Mouse (Mus musculus): ENCODE measurements around the gene Fto. TPM values are rescaled to one million over a fixed set of nuclear protein-coding genes. Genes with fewer than 3 reads are reported as not detected.

The Fto gene
- polyA plus RNA-seq, 1 experiment from 2014 or later, result 55.3 TPM

DNA sequence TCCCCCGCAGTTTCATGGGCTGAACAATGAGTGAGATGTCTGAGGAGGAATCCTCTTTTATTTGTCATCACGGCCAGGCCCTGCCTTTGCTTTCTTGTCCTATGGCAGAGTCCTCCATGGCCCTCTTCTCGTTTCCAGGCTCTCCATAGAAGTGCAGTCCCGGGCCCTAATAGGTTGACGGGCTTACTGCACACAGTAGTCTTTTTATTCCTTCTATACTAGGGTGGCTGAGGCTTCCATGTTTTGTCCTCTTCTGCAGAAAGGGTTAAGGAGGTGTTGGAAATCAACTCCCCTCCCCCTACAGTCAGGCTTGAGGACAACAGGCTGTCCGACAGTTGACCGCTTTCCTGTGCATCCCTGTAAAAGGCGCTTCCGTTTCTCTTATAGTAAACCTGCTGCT is 169.2 kb downstream of the Fto start:
- TF ChIP-seq CTCF (IDR thresholded peaks at IDR 0.05; ENCODE audit: low read depth), result no peak
- H3K4me3 ChIP-seq (replicated peaks; ENCODE audit: low read depth, low read length), result no peak overlapping the region
- peaks cover 3% of the 10 kb centered on the region; the same call in 1 of the 2 replicates for H3K36me3 ChIP-seq (ENCODE audit: insufficient read depth, low read length)
- H3K4me1 ChIP-seq (replicated peaks; ENCODE audit: insufficient read depth, low read length), result no peaks in the 10 kb centered on the region
- ATAC-seq (replicated peaks; ENCODE audit: low FRiP score, low read depth) (no peak), DNase-seq (ENCODE audit: low spot score) (no peak)
- no peak overlapping the region for H3K4me2 ChIP-seq (ENCODE audit: low read length)
- H3K9me3 ChIP-seq (replicated peaks; ENCODE audit: low read length), result no peaks in the 10 kb centered on the region
- H3K27ac ChIP-seq, result no peak overlapping the region
- WGBS, result 66% methylated on average over 9 of the region's 9 CpGs
- H3K9ac ChIP-seq (ENCODE audit: low read depth, low read length), result no peak overlapping the region
- H3K27me3 ChIP-seq (ENCODE audit: insufficient read depth, low read length), result no peaks in the 10 kb centered on the region

DNA sequence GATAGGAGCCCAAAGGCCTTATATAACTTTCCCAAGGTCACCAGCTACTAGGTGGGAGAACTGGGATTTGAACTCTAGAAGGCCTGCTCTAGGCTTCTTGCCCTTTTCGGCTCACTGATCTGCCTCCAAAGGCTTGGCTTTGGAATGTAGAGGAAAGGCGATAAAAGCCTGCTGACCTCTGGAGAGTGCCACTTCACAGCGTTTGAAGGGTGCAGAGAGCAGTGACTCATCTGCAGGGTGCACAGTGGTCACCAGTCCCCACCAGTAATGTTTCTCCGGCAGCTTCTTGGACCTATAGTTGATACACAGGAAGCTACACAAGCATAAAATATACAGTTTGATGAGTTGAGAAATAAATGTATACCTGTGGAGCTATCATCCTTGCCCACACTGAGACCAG is 173.1 kb downstream of the Fto start:
- H3K4me3 ChIP-seq (replicated peaks; ENCODE audit: low read depth, low read length), result no peak overlapping the region
- ATAC-seq (replicated peaks; ENCODE audit: low FRiP score, low read depth) (no peak), DNase-seq (ENCODE audit: low spot score) (no peak)
- no peaks in the 10 kb centered on the region for H3K27me3 ChIP-seq (ENCODE audit: insufficient read depth, low read length)
- TF ChIP-seq CTCF (IDR thresholded peaks at IDR 0.05; ENCODE audit: low read depth), result no peak
- H3K36me3 ChIP-seq (ENCODE audit: insufficient read depth, low read length), result peaks cover 3% of the 10 kb centered on the region; the same call in 1 of the 2 replicates
- H3K9me3 ChIP-seq (replicated peaks; ENCODE audit: low read length), result no peaks in the 10 kb centered on the region
- no peak overlapping the region for H3K4me2 ChIP-seq (ENCODE audit: low read length)
- 71% methylated on average over 4 of the region's 4 CpGs for WGBS
- H3K9ac ChIP-seq (ENCODE audit: low read depth, low read length), result no peak overlapping the region
- H3K27ac ChIP-seq, result no peak overlapping the region
- peaks cover 8% of the 10 kb centered on the region for H3K4me1 ChIP-seq (replicated peaks; ENCODE audit: insufficient read depth, low read length)

DNA sequence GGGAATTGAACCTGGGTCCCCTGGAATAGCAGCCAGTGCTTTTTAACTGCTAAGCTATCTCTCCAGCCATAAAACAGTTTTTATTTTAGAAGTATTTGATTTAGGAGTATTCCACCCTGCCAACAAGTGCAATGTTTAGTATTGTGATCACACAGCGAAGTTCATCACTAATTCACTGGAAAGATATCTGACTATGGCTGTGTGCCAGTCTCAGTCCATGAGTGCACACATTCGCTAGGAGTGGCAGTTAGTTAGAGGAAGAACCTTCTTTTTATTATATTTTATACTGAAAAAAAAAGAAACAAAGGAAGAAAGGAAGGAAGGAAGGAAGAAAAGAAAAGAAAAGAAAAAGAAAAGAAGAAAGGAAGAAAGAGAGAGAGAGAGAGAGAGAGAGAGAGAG is 174.1 kb downstream of the Fto start:
- 92% methylated on average over 2 of the region's 2 CpGs for WGBS
- peaks cover 8% of the 10 kb centered on the region for H3K4me1 ChIP-seq (replicated peaks; ENCODE audit: insufficient read depth, low read length)
- TF ChIP-seq CTCF (IDR thresholded peaks at IDR 0.05; ENCODE audit: low read depth), result no peak
- H3K9me3 ChIP-seq (replicated peaks; ENCODE audit: low read length), result no peaks in the 10 kb centered on the region
- H3K9ac ChIP-seq (ENCODE audit: low read depth, low read length), result no peak overlapping the region
- DNase-seq (ENCODE audit: low spot score) (no peak), ATAC-seq (replicated peaks; ENCODE audit: low FRiP score, low read depth) (no peak)
- no peak overlapping the region for H3K4me2 ChIP-seq (ENCODE audit: low read length)
- no peak overlapping the region for H3K27ac ChIP-seq
- H3K36me3 ChIP-seq (ENCODE audit: insufficient read depth, low read length), result peaks cover 3% of the 10 kb centered on the region; the same call in 1 of the 2 replicates
- H3K27me3 ChIP-seq (ENCODE audit: insufficient read depth, low read length), result no peaks in the 10 kb centered on the region
- no peak overlapping the region for H3K4me3 ChIP-seq (replicated peaks; ENCODE audit: low read depth, low read length)

DNA sequence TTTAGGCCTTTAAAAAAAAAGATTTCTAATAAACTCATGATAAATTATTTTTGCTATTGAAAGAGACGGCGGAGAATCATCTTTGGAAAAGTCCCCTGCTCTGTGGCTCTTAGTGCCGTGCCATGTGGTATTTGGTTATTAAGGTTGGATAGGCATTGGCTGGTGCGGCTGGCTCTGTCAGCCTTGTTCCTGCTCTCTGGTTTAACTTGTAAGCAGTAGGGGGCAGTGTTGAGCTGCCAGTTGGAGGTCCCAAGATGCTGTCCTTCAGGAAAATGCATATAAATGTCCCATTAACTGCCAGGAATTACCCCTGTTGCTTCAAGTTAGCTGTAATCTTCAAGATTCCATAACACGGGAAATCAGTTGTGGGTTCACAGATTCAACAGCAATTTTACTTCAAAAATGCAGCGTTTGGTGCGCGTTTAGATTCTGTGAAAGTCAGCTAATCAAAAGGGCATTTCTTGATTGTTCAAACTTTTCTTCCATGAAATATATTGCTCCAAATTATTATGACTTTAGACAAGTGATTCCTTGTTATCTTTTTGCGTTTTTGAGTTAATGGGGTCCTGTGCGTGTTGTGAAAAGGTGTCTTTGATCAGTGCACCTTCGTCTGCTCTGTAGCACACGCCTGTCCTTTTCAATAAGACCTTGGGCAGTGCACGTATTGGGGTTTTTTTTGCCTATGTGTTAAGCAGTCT is 174.9 kb downstream of the Fto start:
- Histone ChIP-seq H3K9me3 (replicated peaks; ENCODE audit: low read length) (no peaks in the 10 kb centered on the region), H3K4me1 (replicated peaks; ENCODE audit: insufficient read depth, low read length) (peaks cover 8% of the 10 kb centered on the region), H3K27ac (no peak overlapping the region), H3K9ac (ENCODE audit: low read depth, low read length) (no peak overlapping the region), H3K27me3 (ENCODE audit: insufficient read depth, low read length) (no peaks in the 10 kb centered on the region), H3K36me3 (ENCODE audit: insufficient read depth, low read length) (peaks cover 3% of the 10 kb centered on the region; the same call in 1 of the 2 replicates), H3K4me2 (ENCODE audit: low read length) (no peak overlapping the region), H3K4me3 (replicated peaks; ENCODE audit: low read depth, low read length) (no peak overlapping the region)
- 57% methylated on average over 13 of the region's 13 CpGs for WGBS
- DNase-seq (ENCODE audit: low spot score), result peak; percentile 88
- no peak for ATAC-seq (replicated peaks; ENCODE audit: low FRiP score, low read depth)
- peak; percentile 93 for TF ChIP-seq CTCF (IDR thresholded peaks at IDR 0.05; ENCODE audit: low read depth)

DNA sequence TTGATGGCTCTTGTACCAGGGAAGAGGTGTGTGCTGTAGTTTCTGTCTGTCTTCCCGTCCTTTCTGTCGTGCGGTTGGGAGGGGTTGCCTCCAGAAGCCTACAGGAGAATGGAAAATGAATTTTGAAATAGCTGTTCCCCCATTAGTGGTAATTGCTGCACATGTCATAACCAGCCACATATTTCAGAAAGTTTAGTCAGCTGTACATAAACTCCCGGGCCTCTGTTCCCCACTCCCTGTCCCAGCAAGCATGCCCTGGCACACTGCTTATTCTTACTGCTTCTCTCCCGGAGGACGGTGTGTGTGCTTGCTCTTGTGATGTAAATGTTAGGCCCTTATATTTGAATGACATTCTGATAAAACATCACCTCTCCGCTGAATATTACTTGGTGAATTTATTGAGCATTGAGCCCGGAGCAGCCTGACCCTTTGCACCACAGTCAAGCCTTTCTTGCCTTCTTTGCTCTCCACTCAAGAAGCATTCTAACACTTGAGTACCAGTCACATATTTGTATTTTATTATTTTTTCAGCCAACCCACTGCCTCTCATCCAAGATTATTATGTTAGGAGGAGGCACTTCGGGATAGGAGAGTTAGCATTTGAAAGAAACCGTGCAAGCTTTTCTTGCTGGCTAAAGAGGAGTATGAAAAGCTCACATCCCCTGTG is 175.6 kb downstream of the Fto start:
- Histone ChIP-seq H3K36me3 (ENCODE audit: insufficient read depth, low read length) (peaks cover 3% of the 10 kb centered on the region; the same call in 1 of the 2 replicates), H3K4me3 (replicated peaks; ENCODE audit: low read depth, low read length) (no peak overlapping the region), H3K27ac (no peak overlapping the region), H3K4me2 (ENCODE audit: low read length) (no peak overlapping the region), H3K27me3 (ENCODE audit: insufficient read depth, low read length) (no peaks in the 10 kb centered on the region), H3K9ac (ENCODE audit: low read depth, low read length) (no peak overlapping the region), H3K9me3 (replicated peaks; ENCODE audit: low read length) (no peaks in the 10 kb centered on the region), H3K4me1 (replicated peaks; ENCODE audit: insufficient read depth, low read length) (peaks cover 8% of the 10 kb centered on the region)
- DNase-seq (ENCODE audit: low spot score), result no peak
- WGBS, result 77% methylated on average over 10 of the region's 10 CpGs
- TF ChIP-seq CTCF (IDR thresholded peaks at IDR 0.05; ENCODE audit: low read depth), result no peak
- ATAC-seq (replicated peaks; ENCODE audit: low FRiP score, low read depth), result no peak

DNA sequence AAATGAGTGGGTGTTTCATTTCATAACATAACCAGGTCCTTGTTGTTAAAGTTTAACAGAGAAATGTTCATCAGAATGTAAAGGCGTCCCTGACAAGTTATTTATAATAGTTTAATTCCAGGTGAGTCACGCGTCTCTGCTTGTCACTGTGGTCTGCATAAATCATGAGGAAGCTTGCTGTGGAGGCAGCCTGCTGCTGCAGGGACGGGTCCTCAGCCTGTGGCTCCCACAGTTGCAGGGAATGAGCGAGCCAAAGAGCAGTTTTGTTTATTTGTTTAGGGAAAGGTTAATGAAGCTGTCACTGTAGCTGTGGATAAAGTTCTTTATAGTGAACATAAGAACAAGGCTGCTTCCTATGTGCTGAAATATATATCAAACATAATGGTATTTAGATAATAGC is 176.7 kb downstream of the Fto start:
- no peaks in the 10 kb centered on the region for H3K9me3 ChIP-seq (replicated peaks; ENCODE audit: low read length)
- H3K27me3 ChIP-seq (ENCODE audit: insufficient read depth, low read length), result no peaks in the 10 kb centered on the region
- H3K4me3 ChIP-seq (replicated peaks; ENCODE audit: low read depth, low read length), result no peak overlapping the region
- DNase-seq (ENCODE audit: low spot score) (no peak), ATAC-seq (replicated peaks; ENCODE audit: low FRiP score, low read depth) (no peak)
- no peak overlapping the region for H3K9ac ChIP-seq (ENCODE audit: low read depth, low read length)
- peaks cover 8% of the 10 kb centered on the region for H3K4me1 ChIP-seq (replicated peaks; ENCODE audit: insufficient read depth, low read length)
- WGBS, result 14% methylated on average over 5 of the region's 5 CpGs
- no peak overlapping the region for H3K27ac ChIP-seq
- no peak for TF ChIP-seq CTCF (IDR thresholded peaks at IDR 0.05; ENCODE audit: low read depth)
- no peaks in the 10 kb centered on the region; the same call in 1 of the 2 replicates for H3K36me3 ChIP-seq (ENCODE audit: insufficient read depth, low read length)
- no peak overlapping the region for H3K4me2 ChIP-seq (ENCODE audit: low read length)
